Mouse (Mus musculus): ENCODE results near the gene Rhof. TPM values are rescaled to one million over a fixed set of nuclear protein-coding genes. Genes with fewer than 3 reads are reported as not detected.
A peak's percentile ranks its signal among the peaks of the same experiment; 100 is the strongest.
"Not testable (repeated sequence)": the region's sequence is repeated elsewhere in the genome, so short reads cannot be mapped to it uniquely, and the experiment has no call there.

Rhof gene
- polyA plus RNA-seq, 1 experiment: 13.4 TPM

- H3K27ac ChIP-seq (ENCODE audit: insufficient read depth, low read depth, low read length): no peak overlapping the region
- no peak for DNase-seq
- peaks cover 8% of the 10 kb centered on the region; the same call in 1 of the 2 replicates for H3K4me1 ChIP-seq (ENCODE audit: control insufficient read depth, insufficient read depth, low read length)
- no peaks in the 10 kb centered on the region for H3K27me3 ChIP-seq (replicated peaks; ENCODE audit: control insufficient read depth, insufficient read depth, low read length)
- H3K4me3 ChIP-seq (ENCODE audit: insufficient read depth, low read depth, low read length): no peak overlapping the region
- TF ChIP-seq POLR2A (IDR thresholded peaks at IDR 0.05; ENCODE audit: low read depth, low read length) (no peak), CTCF (conservative IDR thresholded peaks at IDR 0.05; ENCODE audit: insufficient read depth, insufficient read length, low read depth, low read length) (no peak)
- WGBS: 81% methylated on average over 3 of the region's 3 CpGs
- no peaks in the 10 kb centered on the region for H3K36me3 ChIP-seq (ENCODE audit: control insufficient read depth, insufficient read depth, low read length)
Observed at GRCm38 (mm10) chr5:123063141-123063540, 69.4 kb downstream of the Rhof start.

DNA sequence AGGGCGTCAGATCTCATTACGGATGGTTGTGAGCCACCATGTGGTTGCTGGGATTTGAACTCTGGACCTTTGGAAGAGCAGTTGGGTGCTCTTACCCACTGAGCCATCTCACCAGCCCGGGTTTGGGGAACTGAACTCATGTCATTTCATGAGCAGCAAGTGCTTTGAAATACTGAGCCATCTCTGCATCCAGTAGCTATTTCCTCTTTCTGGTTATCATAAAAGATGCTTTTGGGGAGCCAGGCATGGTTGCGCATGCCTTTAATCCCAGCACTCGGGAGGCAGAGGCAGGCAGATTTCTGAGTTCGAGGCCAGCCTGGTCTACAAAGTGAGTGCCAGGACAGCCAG lies 71.1 kb downstream of the Rhof start:
- not testable (repeated sequence) for H3K27ac ChIP-seq (ENCODE audit: insufficient read depth, low read depth, low read length); H3K4me1 ChIP-seq (ENCODE audit: control insufficient read depth, insufficient read depth, low read length); DNase-seq; H3K36me3 ChIP-seq (ENCODE audit: control insufficient read depth, insufficient read depth, low read length); H3K27me3 ChIP-seq (replicated peaks; ENCODE audit: control insufficient read depth, insufficient read depth, low read length); H3K4me3 ChIP-seq (ENCODE audit: insufficient read depth, low read depth, low read length)
- 72% methylated on average over 6 of the region's 6 CpGs for WGBS

DNA sequence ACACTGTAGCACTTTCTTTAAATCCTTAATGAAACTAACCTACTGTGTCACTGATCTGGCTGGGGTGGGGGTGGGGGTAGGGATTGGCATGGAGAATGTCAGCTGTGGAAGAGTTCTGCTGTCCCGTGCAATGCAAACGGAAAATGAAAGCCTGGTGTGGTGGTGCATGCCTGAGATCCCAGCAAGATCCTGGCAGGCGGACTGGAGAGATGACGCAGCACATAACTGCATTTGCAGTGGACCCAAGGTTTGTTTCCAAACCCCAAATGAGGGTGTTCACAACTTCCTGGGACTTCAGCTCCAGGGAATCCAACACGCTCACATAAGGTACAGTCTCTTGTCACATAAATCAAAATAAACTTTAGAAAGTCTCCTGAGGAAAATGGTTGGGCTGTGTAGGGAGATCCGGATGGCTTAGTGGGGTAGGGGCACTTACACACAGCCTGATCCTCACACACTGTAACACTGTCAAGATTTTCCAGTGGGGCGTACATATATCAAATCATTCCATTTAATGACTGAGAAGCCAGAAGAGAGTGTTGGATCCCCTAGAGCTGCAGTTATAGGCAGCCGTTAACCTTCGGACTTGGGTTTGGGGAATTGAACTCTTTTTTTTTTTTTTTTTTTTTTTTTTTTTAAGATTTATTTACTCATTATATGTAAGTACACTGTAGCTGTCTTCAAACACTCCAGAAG lies 71.6 kb downstream of the Rhof start:
- no peak for TF ChIP-seq POLR2A (IDR thresholded peaks at IDR 0.05; ENCODE audit: low read depth, low read length)
- TF ChIP-seq CTCF (conservative IDR thresholded peaks at IDR 0.05; ENCODE audit: insufficient read depth, insufficient read length, low read depth, low read length): no peak
- DNase-seq: peak; percentile 48
- WGBS: 40% methylated on average over 9 of the region's 9 CpGs
- no peaks in the 10 kb centered on the region for H3K27me3 ChIP-seq (replicated peaks; ENCODE audit: control insufficient read depth, insufficient read depth, low read length)
- H3K4me1 ChIP-seq (ENCODE audit: control insufficient read depth, insufficient read depth, low read length): peaks cover 7% of the 10 kb centered on the region; the same call in 1 of the 2 replicates
- H3K4me3 ChIP-seq (ENCODE audit: insufficient read depth, low read depth, low read length): no peak overlapping the region
- no peak overlapping the region for H3K27ac ChIP-seq (ENCODE audit: insufficient read depth, low read depth, low read length)
- H3K36me3 ChIP-seq (ENCODE audit: control insufficient read depth, insufficient read depth, low read length): no peaks in the 10 kb centered on the region

DNA sequence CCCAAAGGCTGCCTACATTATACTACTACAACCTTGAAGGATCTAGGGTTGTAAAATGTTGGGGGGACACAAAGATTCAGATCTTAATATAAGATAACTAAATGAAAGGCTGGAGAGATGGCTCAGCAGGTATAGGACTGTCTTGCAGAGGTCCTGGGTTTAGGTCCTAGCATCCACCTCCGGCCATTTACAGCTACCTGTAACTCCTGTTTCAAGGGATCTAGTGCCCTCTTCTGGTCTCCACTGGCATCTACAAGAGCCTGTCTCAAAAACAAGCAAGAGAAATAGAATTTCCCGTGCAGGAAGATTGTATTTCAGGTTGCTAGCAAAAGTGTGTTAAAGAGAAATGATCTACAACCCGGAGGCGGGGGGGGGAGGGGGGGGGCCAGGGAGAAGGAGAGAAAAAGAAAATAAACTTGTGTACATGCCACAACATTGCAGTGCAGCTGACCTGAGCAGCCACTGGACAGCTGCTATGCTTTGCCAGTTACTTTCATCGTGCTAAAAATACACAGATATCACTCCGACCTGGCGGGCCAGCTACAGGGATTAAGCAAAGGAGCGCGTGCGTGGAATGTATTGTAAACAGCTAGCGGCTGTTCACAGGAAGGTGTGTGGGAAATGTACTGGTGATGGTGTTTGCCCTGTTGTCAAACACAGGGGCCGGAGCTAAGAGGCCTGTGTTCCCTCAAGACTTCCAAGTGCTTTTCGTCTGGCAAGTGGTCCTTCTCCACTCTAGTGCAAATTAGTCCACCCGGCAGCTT lies 72.6 kb downstream of the Rhof start:
- 20% methylated on average over 14 of the region's 14 CpGs for WGBS
- H3K27ac ChIP-seq (ENCODE audit: insufficient read depth, low read depth, low read length): peak overlapping the region; percentile 19; the same call in 1 of the 2 replicates
- DNase-seq: peak; percentile 79
- H3K4me3 ChIP-seq (ENCODE audit: insufficient read depth, low read depth, low read length): no peak overlapping the region
- TF ChIP-seq CTCF (conservative IDR thresholded peaks at IDR 0.05; ENCODE audit: insufficient read depth, insufficient read length, low read depth, low read length): peak; percentile 60
- no peak for TF ChIP-seq POLR2A (IDR thresholded peaks at IDR 0.05; ENCODE audit: low read depth, low read length)
- peaks cover 7% of the 10 kb centered on the region; the same call in 1 of the 2 replicates for H3K4me1 ChIP-seq (ENCODE audit: control insufficient read depth, insufficient read depth, low read length)
- H3K27me3 ChIP-seq (replicated peaks; ENCODE audit: control insufficient read depth, insufficient read depth, low read length): no peaks in the 10 kb centered on the region
- no peaks in the 10 kb centered on the region for H3K36me3 ChIP-seq (ENCODE audit: control insufficient read depth, insufficient read depth, low read length)

- no peak for TF ChIP-seq CTCF (conservative IDR thresholded peaks at IDR 0.05; ENCODE audit: insufficient read depth, insufficient read length, low read depth, low read length)
- TF ChIP-seq POLR2A (IDR thresholded peaks at IDR 0.05; ENCODE audit: low read depth, low read length): no peak
- DNase-seq: no peak
- Histone ChIP-seq H3K27me3 (replicated peaks; ENCODE audit: control insufficient read depth, insufficient read depth, low read length) (no peaks in the 10 kb centered on the region), H3K4me1 (ENCODE audit: control insufficient read depth, insufficient read depth, low read length) (peaks cover 7% of the 10 kb centered on the region; the same call in 1 of the 2 replicates), H3K4me3 (ENCODE audit: insufficient read depth, low read depth, low read length) (peak overlapping the region; percentile 33), H3K27ac (ENCODE audit: insufficient read depth, low read depth, low read length) (peak overlapping the region; percentile 7), H3K36me3 (ENCODE audit: control insufficient read depth, insufficient read depth, low read length) (no peaks in the 10 kb centered on the region)
- 29% methylated on average over 16 of the region's 16 CpGs for WGBS
Observed at GRCm38 (mm10) chr5:123058251-123059102, 74.0 kb downstream of the Rhof start.

- no peaks in the 10 kb centered on the region for H3K36me3 ChIP-seq (ENCODE audit: control insufficient read depth, insufficient read depth, low read length)
- WGBS: 8% methylated on average over 48 of the region's 48 CpGs
- TF ChIP-seq POLR2A (IDR thresholded peaks at IDR 0.05; ENCODE audit: low read depth, low read length) (peak; percentile 78), CTCF (conservative IDR thresholded peaks at IDR 0.05; ENCODE audit: insufficient read depth, insufficient read length, low read depth, low read length) (peak; percentile 41; the same call in 1 of the 2 replicates)
- peaks cover 7% of the 10 kb centered on the region; the same call in 1 of the 2 replicates for H3K4me1 ChIP-seq (ENCODE audit: control insufficient read depth, insufficient read depth, low read length)
- H3K27ac ChIP-seq (ENCODE audit: insufficient read depth, low read depth, low read length): peak overlapping the region; percentile 7
- peak overlapping the region; percentile 33 for H3K4me3 ChIP-seq (ENCODE audit: insufficient read depth, low read depth, low read length)
- peak; percentile 100 for DNase-seq
- no peaks in the 10 kb centered on the region for H3K27me3 ChIP-seq (replicated peaks; ENCODE audit: control insufficient read depth, insufficient read depth, low read length)
Observed at GRCm38 (mm10) chr5:123057366-123058250, 74.9 kb downstream of the Rhof start.

Other genes starting within 250 kb of the Rhof start
- gene Kdm2b, start 142.9 kb downstream of the Rhof start, polyA plus RNA-seq (2012; rRNA removed): 9.6 and 10.9 TPM in 2 replicates
- 63.2 and 90.6 TPM in 2 replicates for gene Orai1, start 117.6 kb downstream of the Rhof start, polyA plus RNA-seq (2012; rRNA removed)
- 0.06 and 0.08 TPM in 2 replicates for gene Morn3, start 85.7 kb downstream of the Rhof start, polyA plus RNA-seq (2012; rRNA removed)
- gene Tmem120b, start 64.3 kb downstream of the Rhof start, polyA plus RNA-seq (2012; rRNA removed): 9.9 and 12.7 TPM in 2 replicates
- gene Setd1b, start 9.5 kb upstream of the Rhof start, polyA plus RNA-seq (2012; rRNA removed): 6.7 and 8.8 TPM in 2 replicates
- 34.2 and 35.1 TPM in 2 replicates for gene Psmd9, start 36.7 kb upstream of the Rhof start, polyA plus RNA-seq (2012; rRNA removed)
- gene Hpd, start 50.0 kb upstream of the Rhof start, polyA plus RNA-seq (2012; rRNA removed): 418 and 439 TPM in 2 replicates
- gene Wdr66, start 119.4 kb upstream of the Rhof start, polyA plus RNA-seq (2012; rRNA removed): 2.6 and 2.9 TPM in 2 replicates
- gene Bcl7a, start 211.1 kb upstream of the Rhof start, polyA plus RNA-seq (2012; rRNA removed): 23.4 and 25.4 TPM in 2 replicates

Measured in kidney, adult 2 months (tissue).